In the genomic region with DNA sequence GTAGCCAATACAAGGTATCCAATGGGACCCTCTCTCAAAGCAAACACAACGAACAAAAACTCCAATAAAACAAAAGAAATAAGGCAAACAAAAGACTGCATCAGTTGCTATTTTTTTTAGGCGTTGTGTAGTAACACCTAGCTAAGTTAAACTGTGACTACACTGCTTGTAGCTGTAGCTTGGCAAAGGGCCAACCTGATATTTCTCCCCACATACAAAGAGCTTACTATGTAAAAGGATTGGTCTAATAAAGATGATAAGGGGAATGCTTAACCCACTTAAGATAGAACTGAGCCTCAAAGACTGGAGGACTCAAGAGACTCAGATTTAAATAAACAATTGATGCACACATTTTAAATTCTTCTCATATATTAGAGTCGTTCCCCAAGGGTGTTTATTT, we compare ENCODE assay signal across 24 mouse cellular contexts.
A peak's percentile ranks its signal among the peaks of the same experiment; 100 is the strongest.
DNase-seq lines count a peak whose midpoint lies in the region; ATAC-seq and TF ChIP-seq lines count a peak whose summit lies in the region.
"Had no signal": no experiment of that assay in that cellular context is flagged by ENCODE, and none has a peak within 500 bp of the region (broad histone marks: within the 10 kb centered on the region; RNA-seq: fewer than 3 reads in every experiment).

No protein-coding gene starts in this region.

- DNase-seq in neural tube, embryonic 10.5 days (ENCODE audit: extremely low spot score, low spot score): no peak
- no peak for DNase-seq in heart, adult 8-10 months (ENCODE audit: low spot score)
- DNase-seq in gastrocnemius, postnatal 4 days (ENCODE audit: low spot score in 2 of 2): no peak
- DNase-seq: adrenal gland, adult 2 months; cerebellum, adult 18-20 months; cerebellum, postnatal 14 days; gastrocnemius, postnatal 10 days; heart, adult 11 months; heart, postnatal 10 days; kidney, postnatal 36 days; layer of hippocampus, postnatal 36 days; lung, postnatal 36 days; thymus, adult 2 months had no signal

- ATAC-seq in hindbrain, embryonic 13.5 days (ENCODE audit: low FRiP score): no peak
- ATAC-seq in hindbrain, embryonic 16.5 days: no peak
- no peak for ATAC-seq in neural tube, embryonic 13.5 days (ENCODE audit: low read depth)
- ATAC-seq in intestine, postnatal 0 days: peak; percentile 57; the same call in 1 of the 2 replicates
- ATAC-seq: CD4-positive, CD25-positive, alpha-beta regulatory T cell, adult 4 months; inflammation-experienced regulatory T-cells, adult 6 months; midbrain, embryonic 16.5 days had no signal

- no peak for TF ChIP-seq CTCF in intestine, postnatal 0 days (IDR thresholded peaks at IDR 0.05; ENCODE audit: low read depth)

- no peaks in the 10 kb centered on the region for H3K9me3 ChIP-seq in hindbrain, embryonic 13.5 days
- H3K9me3 ChIP-seq in hindbrain, embryonic 16.5 days (ENCODE audit: control insufficient read depth, low read length): no peaks in the 10 kb centered on the region
- H3K9me3 ChIP-seq in neural tube, embryonic 13.5 days: no peaks in the 10 kb centered on the region
- no peaks in the 10 kb centered on the region for H3K9me3 ChIP-seq in intestine, postnatal 0 days (ENCODE audit: control insufficient read depth)
- H3K9me3 ChIP-seq: forebrain, embryonic 12.5 days; heart, embryonic 12.5 days; hindbrain, embryonic 10.5 days; kidney, embryonic 15.5 days had no signal

- H3K27me3 ChIP-seq in hindbrain, embryonic 13.5 days: no peaks in the 10 kb centered on the region
- H3K27me3 ChIP-seq in hindbrain, embryonic 16.5 days (replicated peaks; ENCODE audit: control insufficient read depth, insufficient read depth, low read length): no peaks in the 10 kb centered on the region
- no peaks in the 10 kb centered on the region for H3K27me3 ChIP-seq in neural tube, embryonic 13.5 days
- H3K27me3 ChIP-seq in intestine, postnatal 0 days (replicated peaks; ENCODE audit: control insufficient read depth, insufficient read depth, low read length): no peaks in the 10 kb centered on the region
- H3K27me3 ChIP-seq: forebrain, embryonic 12.5 days; heart, embryonic 12.5 days; kidney, embryonic 15.5 days had no signal

- peak overlapping the region; percentile 4; the same call in 1 of the 2 replicates for H3K27ac ChIP-seq in hindbrain, embryonic 13.5 days
- no peak overlapping the region for H3K27ac ChIP-seq in hindbrain, embryonic 16.5 days (ENCODE audit: low read depth, low read length)
- H3K27ac ChIP-seq in neural tube, embryonic 13.5 days (replicated peaks): peak overlapping the region; percentile 61
- no peak overlapping the region for H3K27ac ChIP-seq in intestine, postnatal 0 days (ENCODE audit: low read depth, low read length)
- H3K27ac ChIP-seq: forebrain, embryonic 12.5 days; hindbrain, embryonic 10.5 days; kidney, embryonic 15.5 days had no signal

- 76% methylated on average over 3 of the region's 3 CpGs for WGBS in hindbrain, embryonic 13.5 days
- 62% methylated on average over 3 of the region's 3 CpGs for WGBS in hindbrain, embryonic 16.5 days
- WGBS in neural tube, embryonic 13.5 days: 73% methylated on average over 3 of the region's 3 CpGs
- WGBS in intestine, postnatal 0 days: 30% methylated on average over 3 of the region's 3 CpGs

- H3K4me2 ChIP-seq in hindbrain, embryonic 13.5 days: no peak overlapping the region
- no peak overlapping the region for H3K4me2 ChIP-seq in hindbrain, embryonic 16.5 days (ENCODE audit: low read length)
- no peak overlapping the region for H3K4me2 ChIP-seq in neural tube, embryonic 13.5 days
- peak overlapping the region; percentile 25; the same call in 1 of the 2 replicates for H3K4me2 ChIP-seq in intestine, postnatal 0 days (replicated peaks; ENCODE audit: low read depth)
- H3K4me2 ChIP-seq: forebrain, embryonic 12.5 days; heart, embryonic 12.5 days; kidney, embryonic 15.5 days had no signal

- H3K9ac ChIP-seq in hindbrain, embryonic 13.5 days: no peak overlapping the region
- H3K9ac ChIP-seq in hindbrain, embryonic 16.5 days (ENCODE audit: low read depth, low read length): no peak overlapping the region
- H3K9ac ChIP-seq in neural tube, embryonic 13.5 days: no peak overlapping the region
- no peak overlapping the region for H3K9ac ChIP-seq in intestine, postnatal 0 days (ENCODE audit: low read depth, low read length)
- H3K9ac ChIP-seq: forebrain, embryonic 12.5 days; heart, embryonic 12.5 days; kidney, embryonic 15.5 days had no signal

- no peak overlapping the region for H3K4me3 ChIP-seq in hindbrain, embryonic 13.5 days
- H3K4me3 ChIP-seq in hindbrain, embryonic 16.5 days (ENCODE audit: low read length): no peak overlapping the region
- H3K4me3 ChIP-seq in neural tube, embryonic 13.5 days: no peak overlapping the region
- no peak overlapping the region for H3K4me3 ChIP-seq in intestine, postnatal 0 days (ENCODE audit: low read depth, low read length)
- H3K4me3 ChIP-seq: forebrain, embryonic 12.5 days; heart, embryonic 12.5 days; hindbrain, embryonic 10.5 days; kidney, embryonic 15.5 days had no signal

- no peaks in the 10 kb centered on the region for H3K36me3 ChIP-seq in hindbrain, embryonic 13.5 days
- no peaks in the 10 kb centered on the region for H3K36me3 ChIP-seq in hindbrain, embryonic 16.5 days (ENCODE audit: control insufficient read depth, insufficient read depth, low read length)
- H3K36me3 ChIP-seq in neural tube, embryonic 13.5 days: no peaks in the 10 kb centered on the region
- no peaks in the 10 kb centered on the region for H3K36me3 ChIP-seq in intestine, postnatal 0 days (ENCODE audit: control insufficient read depth, insufficient read depth)
- H3K36me3 ChIP-seq: forebrain, embryonic 12.5 days; heart, embryonic 12.5 days; hindbrain, embryonic 10.5 days; kidney, embryonic 15.5 days had no signal

- H3K4me1 ChIP-seq in hindbrain, embryonic 13.5 days (replicated peaks): peaks cover 62% of the 10 kb centered on the region
- peaks cover 17% of the 10 kb centered on the region for H3K4me1 ChIP-seq in hindbrain, embryonic 16.5 days (ENCODE audit: control insufficient read depth, insufficient read depth, low read depth, low read length)
- H3K4me1 ChIP-seq in neural tube, embryonic 13.5 days (replicated peaks): peaks cover 74% of the 10 kb centered on the region
- H3K4me1 ChIP-seq in intestine, postnatal 0 days (replicated peaks; ENCODE audit: control insufficient read depth, insufficient read depth, low read length): peaks cover 11% of the 10 kb centered on the region; the same call in 1 of the 2 replicates

Comparison
In these comparisons a context has a peak if more than half of its experiments do, and no peak if none do; other contexts are left out.
1. H3K27ac ChIP-seq: peak in hindbrain, embryonic 13.5 days (single experiment) and neural tube, embryonic 13.5 days (single experiment); none in hindbrain, embryonic 16.5 days (single experiment) and intestine, postnatal 0 days (single experiment).